Mouse (Mus musculus): Measurements from ENCODE around the gene Oaz3.
A peak's percentile ranks its signal among the peaks of the same experiment; 100 is the strongest.

Gene Oaz3

GRCm38 (mm10) chr3:94457055-94457454 is 13.3 kb upstream of the Oaz3 start:
- no peak for DNase-seq (ENCODE audit: low spot score in 2 of 2)

- DNase-seq (ENCODE audit: low spot score in 2 of 2), result peak; percentile 51 to 71
Observed at GRCm38 (mm10) chr3:94456529-94457000, 12.8 kb upstream of the Oaz3 start.

GRCm38 (mm10) chr3:94449377-94449776 is 5.7 kb upstream of the Oaz3 start:
- no peak for DNase-seq (ENCODE audit: low spot score in 2 of 2)

- peak; percentile 81 to 87 for DNase-seq (ENCODE audit: low spot score in 2 of 2)
Observed at GRCm38 (mm10) chr3:94442951-94443596, 641 bp downstream of the Oaz3 start, which contains the start of gene Mrpl9. Mrpl9 (plus strand) TSS chr3:94443318.

GRCm38 (mm10) chr3:94441182-94441581 is 2.5 kb downstream of the Oaz3 start:
- no peak for DNase-seq (ENCODE audit: low spot score in 2 of 2)

- DNase-seq (ENCODE audit: low spot score in 2 of 2), result no peak
Observed at GRCm38 (mm10) chr3:94436420-94436819, 7.3 kb downstream of the Oaz3 start.

GRCm38 (mm10) chr3:94434305-94434704 is 9.4 kb downstream of the Oaz3 start:
- DNase-seq (ENCODE audit: low spot score in 2 of 2), result no peak

GRCm38 (mm10) chr3:94430980-94431379 is 12.7 kb downstream of the Oaz3 start:
- no peak for DNase-seq (ENCODE audit: low spot score in 2 of 2)

- DNase-seq (ENCODE audit: low spot score in 2 of 2), result peak; percentile 86 to 89
Observed at GRCm38 (mm10) chr3:94413031-94413679, 30.6 kb downstream of the Oaz3 start, which contains the start of gene Tdrkh. Tdrkh (plus strand) TSS chr3:94413273.

- no peak for DNase-seq (ENCODE audit: low spot score in 2 of 2)
Observed at GRCm38 (mm10) chr3:94412530-94412929, 31.2 kb downstream of the Oaz3 start.

GRCm38 (mm10) chr3:94405561-94405960 is 38.2 kb downstream of the Oaz3 start:
- DNase-seq (ENCODE audit: low spot score in 2 of 2), result no peak

GRCm38 (mm10) chr3:94404366-94405054 is 39.2 kb downstream of the Oaz3 start:
- DNase-seq (ENCODE audit: low spot score in 2 of 2), result no peak

- no peak for DNase-seq (ENCODE audit: low spot score in 2 of 2)
Observed at GRCm38 (mm10) chr3:94402451-94402850, 41.3 kb downstream of the Oaz3 start.

- DNase-seq (ENCODE audit: low spot score in 2 of 2), result no peak
Observed at GRCm38 (mm10) chr3:94399663-94400310, 43.9 kb downstream of the Oaz3 start.

GRCm38 (mm10) chr3:94398943-94399481 is 44.7 kb downstream of the Oaz3 start:
- DNase-seq (ENCODE audit: low spot score in 2 of 2), result no peak

GRCm38 (mm10) chr3:94398217-94398616 is 45.5 kb downstream of the Oaz3 start, which contains the start of gene Lingo4:
Lingo4 (plus strand) TSS chr3:94398517.
- DNase-seq (ENCODE audit: low spot score in 2 of 2), result no peak

GRCm38 (mm10) chr3:94396851-94397250 is 46.9 kb downstream of the Oaz3 start:
- no peak for DNase-seq (ENCODE audit: low spot score in 2 of 2)

GRCm38 (mm10) chr3:94396336-94396735 is 47.4 kb downstream of the Oaz3 start:
- DNase-seq (ENCODE audit: low spot score in 2 of 2), result no peak

GRCm38 (mm10) chr3:94393049-94393448 is 50.7 kb downstream of the Oaz3 start:
- DNase-seq (ENCODE audit: low spot score in 2 of 2), result no peak

- DNase-seq (ENCODE audit: low spot score in 2 of 2), result no peak
Observed at GRCm38 (mm10) chr3:94392128-94392527, 51.6 kb downstream of the Oaz3 start.

- DNase-seq (ENCODE audit: low spot score in 2 of 2), result no peak
Observed at GRCm38 (mm10) chr3:94391001-94391400, 52.7 kb downstream of the Oaz3 start.

- no peak for DNase-seq (ENCODE audit: low spot score in 2 of 2)
Observed at GRCm38 (mm10) chr3:94389420-94389819, 54.3 kb downstream of the Oaz3 start.

Data from urinary bladder, adult 18-20 months (tissue).